Mouse (Mus musculus) cerebellum, adult 2 months (tissue): ENCODE data around the gene Tef.

Experiments used
- CTCF ChIP-seq: fragments of 200-500 bp; IDR thresholded peaks from 2 replicates; pipeline ENCODE4 v1.5.1; 2011; ENCODE audit warnings: low read depth, mild to moderate bottlenecking, control low read depth, low read length, moderate library complexity, borderline replicate concordance; ENCODE audit not compliant: insufficient read depth
- POLR2A ChIP-seq: fragments of 200-500 bp; IDR thresholded peaks from 2 replicates; pipeline ENCODE4 v1.6.1; 2011; ENCODE audit warnings: low read length, control low read depth, borderline replicate concordance; ENCODE audit not compliant: insufficient read depth

- TF ChIP-seq POLR2A (peak; percentile 39; the same call in 1 of the 2 replicates), CTCF (no peak)
Observed at GRCm38 (mm10) chr15:81802001-81802890, at the start of gene Tef.
